Mouse (Mus musculus) gastrocnemius, postnatal 10 days (tissue): Measurements from ENCODE around the gene Fgfr2. TPM values are rescaled to one million over a fixed set of nuclear protein-coding genes. Genes with fewer than 3 reads are reported as not detected.

ENCODE experiments used
- DNase-seq: peaks from one replicate; pipeline ENCODE4 v3.0.0; 2021; ENCODE audit warnings: mixed read lengths
- total RNA-seq, 2 experiments: library from RNA; stranded (reverse); gene quantifications; 2 replicates each; pipeline ENCODE4 v1.2.3; 2021

The Fgfr2 gene
- total RNA-seq, 2 experiments from 2014 or later: 3.0 to 6.1 TPM

GRCm38 (mm10) chr7:133085408-133085807, 37.7 kb downstream of the Fgfr2 start:
- no peak for DNase-seq

GRCm38 (mm10) chr7:133083936-133084614, 39.1 kb downstream of the Fgfr2 start:
- no peak for DNase-seq

DNA sequence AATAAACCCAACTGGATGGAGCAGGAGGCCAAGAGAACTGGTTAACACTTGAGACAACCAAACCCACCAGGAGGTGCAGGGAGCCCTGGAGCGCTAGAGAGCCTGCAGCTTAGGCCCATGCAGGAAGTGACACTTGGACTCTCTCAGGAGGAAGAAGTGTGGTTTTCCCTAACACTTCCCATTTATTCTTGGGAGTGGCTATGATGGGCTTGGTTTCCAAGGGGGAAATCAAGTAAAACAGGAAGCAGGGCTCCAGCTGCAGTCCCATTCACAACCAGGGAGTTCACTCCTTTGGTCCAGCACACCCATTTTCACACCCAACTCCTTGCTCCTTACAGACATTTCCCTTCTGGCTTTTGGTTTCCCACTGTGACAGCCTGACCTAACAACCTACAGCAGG, 44.2 kb downstream of the Fgfr2 start:
- DNase-seq: no peak

GRCm38 (mm10) chr7:133074462-133075133, 48.6 kb downstream of the Fgfr2 start:
- no peak for DNase-seq

DNA sequence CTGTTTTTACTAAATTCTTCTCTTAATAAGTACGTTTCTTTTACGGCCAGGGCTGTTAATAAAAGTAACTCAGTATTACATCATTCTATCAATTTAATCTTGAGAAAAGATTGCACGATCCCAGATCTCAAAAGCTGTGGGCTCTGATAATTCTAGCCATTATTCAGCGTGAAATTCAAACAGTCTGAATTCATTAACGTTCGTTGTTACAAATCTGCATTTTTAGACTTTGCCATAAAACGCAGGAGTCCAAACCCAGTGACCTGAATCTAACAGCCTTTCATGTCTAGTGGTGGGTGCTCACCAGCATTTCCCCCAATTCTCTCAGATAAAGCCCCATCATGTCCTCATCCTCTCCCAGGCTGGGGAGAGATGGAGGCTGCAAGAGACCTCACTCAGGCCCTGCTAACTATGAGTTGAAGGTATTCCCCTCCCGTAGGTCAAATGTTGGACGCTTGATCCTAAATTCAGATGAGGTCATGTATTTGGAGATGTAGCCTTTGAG, 50.0 kb downstream of the Fgfr2 start:
- DNase-seq: no peak

DNA sequence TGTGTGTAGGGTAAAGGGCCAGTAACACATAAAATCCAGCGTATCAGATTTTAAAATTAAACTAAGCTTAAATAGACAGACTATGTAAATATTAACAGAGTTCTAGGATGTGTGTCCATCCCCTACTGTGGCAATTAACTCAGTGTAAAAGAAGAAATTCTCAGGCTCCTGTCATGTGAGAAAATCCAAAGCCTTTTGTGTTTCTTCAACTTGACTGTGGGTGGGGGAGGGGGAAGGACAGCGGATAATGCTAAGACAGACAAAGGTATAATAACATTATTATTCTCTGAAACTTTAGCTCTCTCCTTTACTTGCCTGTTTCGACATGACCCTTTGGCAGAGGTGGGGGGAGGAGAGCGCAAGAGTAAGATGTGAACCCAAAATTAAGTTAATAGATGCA, 50.6 kb downstream of the Fgfr2 start:
- no peak for DNase-seq

GRCm38 (mm10) chr7:133067321-133067841, 55.8 kb downstream of the Fgfr2 start:
- no peak for DNase-seq

DNA sequence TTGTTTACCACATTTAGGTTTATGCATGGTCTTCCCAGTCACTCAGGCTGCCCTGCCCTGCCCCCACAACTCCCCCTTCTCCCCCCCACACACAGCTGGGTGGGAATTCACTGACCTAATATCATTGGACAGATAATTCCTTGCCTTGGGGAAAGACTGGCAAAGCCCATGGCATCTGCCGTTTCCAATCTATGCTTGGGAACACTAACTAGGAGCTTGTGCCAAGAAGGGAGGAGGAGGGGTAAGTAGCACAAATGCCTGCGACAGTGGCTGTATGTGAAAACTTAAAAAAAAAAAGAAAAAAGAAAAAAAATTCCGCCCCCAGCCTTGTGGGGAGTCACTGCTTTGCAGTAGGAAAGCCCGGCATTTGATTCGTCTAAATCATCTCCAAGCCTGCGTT, 56.4 kb downstream of the Fgfr2 start:
- DNase-seq: no peak

DNA sequence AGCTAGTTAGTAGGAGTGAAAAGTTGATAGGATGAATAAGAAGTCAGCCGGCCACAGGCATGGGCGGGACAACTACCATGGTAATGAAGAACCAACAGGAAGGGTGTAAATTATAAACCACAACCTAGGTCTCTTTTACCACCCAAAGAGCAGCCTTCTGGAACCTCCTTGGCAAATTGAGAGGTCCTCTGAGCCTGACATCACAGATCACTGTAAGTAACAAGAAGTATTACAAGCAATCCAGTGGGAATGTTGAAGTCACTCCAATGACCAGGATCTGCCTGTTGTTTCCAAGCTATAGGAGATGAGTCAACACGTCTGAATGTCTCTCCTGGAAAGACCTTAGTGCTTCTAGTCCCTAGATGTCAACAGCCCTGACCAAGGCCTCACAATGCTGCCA, 61.1 kb downstream of the Fgfr2 start:
- no peak for DNase-seq

DNA sequence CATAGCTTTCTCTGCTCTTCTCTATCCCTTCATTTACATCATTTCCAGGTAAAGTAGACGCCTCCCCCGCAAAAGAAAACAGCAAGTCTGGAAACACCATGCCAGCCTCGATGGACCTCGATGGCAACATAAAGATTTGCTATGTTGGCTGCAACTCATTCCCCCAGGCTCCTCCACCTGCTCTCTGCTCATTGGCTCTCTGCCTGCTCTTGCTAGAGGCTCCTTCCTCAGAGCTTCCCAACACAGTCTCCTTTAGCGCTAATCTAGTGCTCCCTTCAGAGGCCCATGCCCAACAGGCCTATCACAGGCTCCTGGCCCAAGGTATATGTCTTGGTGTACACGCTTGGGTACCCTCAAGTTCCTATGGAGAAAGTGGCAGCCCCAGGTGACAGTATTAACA, 63.0 kb downstream of the Fgfr2 start:
- DNase-seq: no peak

GRCm38 (mm10) chr7:133059517-133060104, 63.5 kb downstream of the Fgfr2 start:
- no peak for DNase-seq

DNA sequence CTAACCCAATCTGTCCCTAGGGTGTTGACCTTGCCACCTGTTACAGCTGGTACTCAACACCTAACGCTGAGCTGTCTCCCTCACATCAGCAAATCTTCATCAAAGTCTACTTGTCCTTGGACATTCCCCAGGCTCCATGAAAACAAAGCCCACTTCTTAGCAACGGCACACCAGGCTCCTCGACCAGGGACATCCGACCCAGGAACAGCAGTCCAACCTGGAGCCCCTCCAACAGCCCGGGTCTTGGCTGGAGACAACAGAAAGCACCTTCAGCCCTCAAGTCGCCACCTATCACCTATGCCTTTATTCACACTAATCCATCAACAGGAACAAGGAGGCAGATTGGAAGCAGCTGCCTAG, 64.0 kb downstream of the Fgfr2 start:
- peak; percentile 76 for DNase-seq

GRCm38 (mm10) chr7:133058496-133059149, 64.5 kb downstream of the Fgfr2 start:
- no peak for DNase-seq

DNA sequence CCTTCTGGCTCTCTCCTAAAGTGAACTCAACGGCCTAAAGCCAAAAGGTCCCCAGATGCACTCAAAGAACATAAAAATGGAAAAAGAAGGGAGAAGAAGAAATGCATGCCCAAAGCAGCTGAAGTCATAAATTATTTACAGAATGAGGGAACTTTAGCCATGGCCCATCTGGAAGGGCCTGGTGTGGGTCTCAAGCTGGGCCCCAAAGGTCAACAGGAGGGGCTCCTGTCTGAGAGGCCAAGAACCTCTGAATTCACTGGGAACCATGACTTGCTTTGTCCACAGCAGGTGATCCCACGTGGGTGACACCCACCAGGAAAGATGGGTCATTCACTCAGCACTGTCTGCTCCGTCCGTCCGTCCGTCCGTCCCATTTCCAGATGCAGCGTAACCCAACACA, 66.2 kb downstream of the Fgfr2 start:
- no peak for DNase-seq

- no peak for DNase-seq
Measured at GRCm38 (mm10) chr7:133054486-133054885, 68.7 kb downstream of the Fgfr2 start.

DNA sequence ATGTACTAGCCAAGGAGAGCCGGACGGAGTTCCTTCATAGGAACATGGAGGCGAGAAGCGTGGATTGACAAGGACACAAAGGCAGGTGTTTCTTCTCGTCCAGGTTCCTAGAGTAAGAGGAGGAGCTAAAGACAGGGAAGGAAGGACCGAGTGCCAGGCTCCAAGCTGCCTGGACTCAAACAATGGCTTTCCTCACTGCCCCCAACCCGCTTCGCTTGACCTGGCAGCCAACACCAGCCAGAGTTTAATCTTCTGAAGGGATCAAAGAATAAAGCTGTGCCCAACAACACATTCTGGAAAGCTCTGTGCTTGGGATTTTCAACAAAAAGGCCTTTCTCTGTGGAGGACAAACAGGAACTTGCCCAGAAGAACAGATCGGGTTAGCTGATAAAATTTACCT, 69.4 kb downstream of the Fgfr2 start:
- DNase-seq: no peak

DNA sequence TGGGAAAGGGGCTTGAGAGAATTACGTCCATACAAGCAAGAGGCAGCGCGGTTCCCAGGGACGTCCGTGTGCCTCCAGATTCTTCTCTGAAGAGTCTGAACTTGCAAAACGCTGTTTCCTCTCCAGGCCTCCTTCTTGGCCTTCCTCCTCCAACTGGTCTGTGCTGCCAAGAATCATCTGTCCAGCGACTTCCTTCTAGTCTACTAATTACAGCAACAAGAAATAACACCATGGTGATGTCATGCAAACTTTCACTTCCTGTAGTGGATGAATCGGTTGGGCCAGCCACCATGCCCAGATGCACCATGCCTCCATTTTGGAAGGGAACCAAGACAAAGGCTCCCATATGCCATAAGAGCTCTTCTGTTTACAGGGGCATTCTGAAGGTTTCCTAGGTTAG, 70.3 kb downstream of the Fgfr2 start:
- DNase-seq: no peak

GRCm38 (mm10) chr7:133050681-133051080, 72.5 kb downstream of the Fgfr2 start:
- no peak for DNase-seq

DNA sequence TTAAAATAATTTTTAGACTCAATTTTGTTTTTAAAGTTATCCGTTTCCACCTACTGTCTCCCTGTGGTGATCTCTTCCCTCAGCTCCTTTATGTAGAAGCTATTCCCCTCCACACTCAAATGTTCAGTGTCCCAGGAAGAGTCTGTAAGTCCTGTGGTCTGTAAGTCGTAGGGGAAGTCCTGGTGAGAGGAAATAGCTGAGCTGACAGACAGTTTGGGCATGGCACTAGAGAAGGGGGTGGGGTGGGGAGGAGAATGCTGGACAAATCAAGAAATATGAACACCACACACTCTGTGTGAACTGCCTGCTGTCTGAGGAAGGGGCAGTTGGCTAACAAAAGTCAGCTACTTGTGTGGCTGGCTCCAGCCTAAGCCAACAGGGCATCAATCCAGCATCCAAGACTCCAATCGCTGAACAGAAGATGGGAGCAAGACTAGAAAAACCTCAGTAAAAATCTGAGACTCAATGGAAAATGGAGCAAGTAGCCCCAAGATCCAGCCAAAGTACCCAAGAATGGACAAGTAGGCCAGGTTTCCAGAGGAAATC, 75.0 kb downstream of the Fgfr2 start:
- no peak for DNase-seq

DNA sequence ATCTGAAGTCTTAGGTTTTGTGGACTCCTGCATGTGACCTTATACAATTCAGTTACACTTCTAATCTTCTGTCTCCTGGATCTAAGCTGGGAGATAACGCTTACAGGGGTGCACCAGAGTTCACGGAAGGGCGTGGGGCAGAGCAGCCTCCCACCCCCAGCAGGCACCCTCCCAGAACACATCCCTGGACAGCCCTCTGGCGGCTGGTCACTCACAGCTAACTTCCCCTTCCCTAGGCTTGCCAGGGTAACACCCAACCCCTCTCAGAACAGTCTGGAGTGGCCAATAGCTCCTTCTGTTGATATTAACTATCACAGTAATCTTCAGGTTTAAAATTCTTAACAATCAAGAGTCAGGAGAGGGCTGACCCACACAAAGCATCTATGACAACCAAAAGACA, 75.9 kb downstream of the Fgfr2 start:
- DNase-seq: no peak

- no peak for DNase-seq
Measured at GRCm38 (mm10) chr7:133044721-133045120, 78.4 kb downstream of the Fgfr2 start.

DNA sequence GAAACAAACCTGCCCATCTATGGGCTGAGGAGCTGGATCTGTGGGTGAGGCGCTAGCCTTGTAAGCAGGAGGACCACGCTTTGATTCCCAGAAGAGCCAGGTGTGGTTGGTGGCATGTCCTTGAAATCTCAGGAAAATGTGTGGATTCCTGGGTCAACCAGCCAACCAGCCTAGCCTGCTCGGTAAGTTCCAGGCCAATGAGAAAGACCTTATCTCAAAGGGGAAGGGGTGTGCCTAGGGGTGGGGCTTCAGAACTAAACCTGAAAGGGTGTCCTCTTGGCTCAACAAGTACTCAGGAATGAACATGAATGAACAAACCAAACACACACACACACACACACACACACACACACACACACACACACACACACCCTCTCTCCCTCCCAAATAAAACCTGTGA, 81.4 kb downstream of the Fgfr2 start:
- no peak for DNase-seq
